Mouse (Mus musculus): ENCODE measurements around the gene Rpl27a. TPM values are rescaled to one million over a fixed set of nuclear protein-coding genes. Genes with fewer than 3 reads are reported as not detected.

Gene Rpl27a
- polyA plus RNA-seq, 1 experiment from 2014 or later, result 106 TPM

DNA sequence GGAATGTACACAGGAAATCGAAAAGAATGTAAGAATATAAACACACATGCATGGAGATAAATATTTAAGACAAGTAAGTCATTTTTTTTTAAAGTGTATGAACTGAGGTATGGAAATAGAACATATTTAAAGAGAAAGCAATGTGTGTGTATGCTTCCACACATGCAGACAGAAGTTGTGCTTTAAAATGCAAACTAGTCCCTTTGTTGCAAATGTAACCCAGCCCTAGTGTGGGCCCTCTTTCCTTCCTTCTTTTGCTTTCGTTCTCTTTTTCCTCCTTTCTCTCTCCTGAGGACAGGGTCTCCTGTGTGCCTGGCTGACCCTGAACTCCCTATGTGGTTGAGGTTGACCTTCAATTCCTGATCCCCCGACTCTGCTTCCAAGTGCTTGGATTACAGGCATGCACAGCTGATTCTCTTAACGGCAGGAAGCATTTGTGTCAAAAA is 43.2 kb downstream of the Rpl27a start:
- H3K4me1 ChIP-seq (ENCODE audit: control insufficient read depth, insufficient read depth, low read length), result peaks cover 40% of the 10 kb centered on the region
- 39% methylated on average over 4 of the region's 4 CpGs for WGBS (ENCODE audit: insufficient replicate concordance)
- no peak overlapping the region for H3K9ac ChIP-seq (ENCODE audit: low read depth, low read length)
- H3K4me3 ChIP-seq (ENCODE audit: low read depth, low read length), result no peak overlapping the region
- no peaks in the 10 kb centered on the region for H3K9me3 ChIP-seq (replicated peaks; ENCODE audit: control insufficient read depth, low read length)
- peak overlapping the region; percentile 38; the same call in 1 of the 2 replicates for H3K27ac ChIP-seq (ENCODE audit: low read depth, low read length)
- no peak for ATAC-seq (replicated peaks; ENCODE audit: insufficient number of reproducible peaks, low FRiP score, low TSS enrichment)
- H3K36me3 ChIP-seq (ENCODE audit: control insufficient read depth, insufficient read depth, low read length), result no peaks in the 10 kb centered on the region
- H3K4me2 ChIP-seq, result no peak overlapping the region
- H3K27me3 ChIP-seq (ENCODE audit: control insufficient read depth, insufficient read depth, low read length), result no peaks in the 10 kb centered on the region

- Histone ChIP-seq H3K36me3 (ENCODE audit: control insufficient read depth, insufficient read depth, low read length) (no peaks in the 10 kb centered on the region), H3K27ac (ENCODE audit: low read depth, low read length) (peak overlapping the region; percentile 38; the same call in 1 of the 2 replicates), H3K27me3 (ENCODE audit: control insufficient read depth, insufficient read depth, low read length) (no peaks in the 10 kb centered on the region), H3K4me3 (ENCODE audit: low read depth, low read length) (no peak overlapping the region), H3K4me1 (ENCODE audit: control insufficient read depth, insufficient read depth, low read length) (peaks cover 43% of the 10 kb centered on the region), H3K9me3 (replicated peaks; ENCODE audit: control insufficient read depth, low read length) (no peaks in the 10 kb centered on the region), H3K4me2 (no peak overlapping the region), H3K9ac (ENCODE audit: low read depth, low read length) (no peak overlapping the region)
- no peak for ATAC-seq (replicated peaks; ENCODE audit: insufficient number of reproducible peaks, low FRiP score, low TSS enrichment)
- 61% methylated on average over 5 of the region's 5 CpGs for WGBS (ENCODE audit: insufficient replicate concordance)
Observed at GRCm38 (mm10) chr7:109562676-109563075, 43.7 kb downstream of the Rpl27a start.

DNA sequence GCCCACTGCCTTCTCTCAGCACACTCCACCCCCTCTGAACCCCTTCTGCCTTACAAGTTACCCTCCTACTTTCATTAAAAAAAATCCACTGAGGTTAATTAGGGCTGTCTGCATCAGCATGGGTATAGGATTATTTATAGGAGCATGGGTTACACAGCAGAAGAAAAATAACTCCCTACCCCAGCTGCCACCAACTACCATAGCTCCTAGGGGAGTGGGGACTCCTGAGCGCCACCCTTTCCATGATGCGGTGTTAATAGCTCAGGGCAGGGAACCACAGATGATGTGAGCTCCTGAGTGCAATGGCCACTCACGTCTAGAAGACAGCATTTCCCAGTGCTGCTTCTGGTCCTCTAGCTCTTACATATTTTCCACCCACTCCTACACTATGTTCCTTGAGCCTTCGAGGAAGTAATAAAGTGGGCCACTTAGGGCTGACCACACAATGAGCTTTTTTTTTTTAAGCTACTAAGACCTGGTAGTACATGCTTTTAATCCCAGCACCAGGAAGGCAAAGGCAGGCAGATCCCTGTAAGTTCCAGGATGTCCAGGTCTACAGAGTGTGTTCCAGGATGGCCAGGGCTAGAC is 44.9 kb downstream of the Rpl27a start:
- H3K27ac ChIP-seq (ENCODE audit: low read depth, low read length), result no peak overlapping the region
- H3K9ac ChIP-seq (ENCODE audit: low read depth, low read length), result no peak overlapping the region
- ATAC-seq (replicated peaks; ENCODE audit: insufficient number of reproducible peaks, low FRiP score, low TSS enrichment), result no peak
- H3K4me2 ChIP-seq, result no peak overlapping the region
- no peaks in the 10 kb centered on the region for H3K36me3 ChIP-seq (ENCODE audit: control insufficient read depth, insufficient read depth, low read length)
- no peaks in the 10 kb centered on the region for H3K9me3 ChIP-seq (replicated peaks; ENCODE audit: control insufficient read depth, low read length)
- no peak overlapping the region for H3K4me3 ChIP-seq (ENCODE audit: low read depth, low read length)
- 74% methylated on average over 4 of the region's 4 CpGs for WGBS (ENCODE audit: insufficient replicate concordance)
- H3K4me1 ChIP-seq (ENCODE audit: control insufficient read depth, insufficient read depth, low read length), result peaks cover 43% of the 10 kb centered on the region
- no peaks in the 10 kb centered on the region for H3K27me3 ChIP-seq (ENCODE audit: control insufficient read depth, insufficient read depth, low read length)

GRCm38 (mm10) chr7:109566327-109566726 is 47.4 kb downstream of the Rpl27a start:
- Histone ChIP-seq H3K4me2 (no peak overlapping the region), H3K36me3 (ENCODE audit: control insufficient read depth, insufficient read depth, low read length) (no peaks in the 10 kb centered on the region), H3K9me3 (replicated peaks; ENCODE audit: control insufficient read depth, low read length) (no peaks in the 10 kb centered on the region), H3K9ac (ENCODE audit: low read depth, low read length) (no peak overlapping the region), H3K27me3 (ENCODE audit: control insufficient read depth, insufficient read depth, low read length) (no peaks in the 10 kb centered on the region), H3K27ac (ENCODE audit: low read depth, low read length) (no peak overlapping the region), H3K4me1 (ENCODE audit: control insufficient read depth, insufficient read depth, low read length) (peaks cover 30% of the 10 kb centered on the region), H3K4me3 (ENCODE audit: low read depth, low read length) (no peak overlapping the region)
- no peak for ATAC-seq (replicated peaks; ENCODE audit: insufficient number of reproducible peaks, low FRiP score, low TSS enrichment)

DNA sequence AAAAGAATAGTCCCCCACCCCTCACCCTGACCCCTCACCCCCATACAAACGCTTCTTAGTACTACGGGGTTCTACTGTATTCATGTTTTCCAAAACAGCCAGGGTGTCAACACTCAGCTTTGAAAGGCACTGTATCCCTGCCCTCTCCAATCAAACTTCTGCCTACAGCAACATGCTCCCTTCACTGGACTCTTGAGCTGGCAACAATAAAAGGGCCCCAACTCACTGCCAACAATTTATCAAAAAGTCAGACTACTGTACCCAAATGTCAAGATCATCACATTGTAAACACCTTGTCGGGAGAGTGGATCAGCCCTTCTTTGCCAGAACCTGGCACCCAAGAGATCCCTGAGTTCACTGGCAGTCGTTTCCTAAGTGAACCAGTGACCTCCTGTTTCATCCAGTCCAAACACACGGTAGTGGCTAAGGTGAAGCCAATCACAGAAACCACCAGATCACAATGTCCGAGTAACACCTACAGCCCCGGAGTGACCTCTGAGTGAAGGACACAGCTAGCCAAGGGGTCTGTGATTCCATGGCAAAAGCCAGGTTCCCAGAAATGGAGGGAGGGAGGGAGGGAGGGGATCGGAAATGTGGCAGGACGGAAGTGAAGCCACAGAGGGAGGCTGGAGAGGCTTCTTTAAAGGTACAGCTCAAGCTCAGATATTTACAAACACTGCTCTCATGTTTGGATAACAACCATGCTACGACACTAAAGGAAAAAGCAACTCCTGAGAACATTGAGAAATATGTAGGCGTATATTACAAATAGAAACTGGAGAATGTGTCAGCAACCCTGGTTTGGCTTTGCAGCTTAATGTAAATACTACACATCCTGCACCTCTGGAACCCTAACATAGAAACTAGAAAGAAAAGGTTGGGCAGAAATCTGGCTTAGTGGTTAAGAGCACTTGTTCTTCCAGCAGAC is 48.2 kb downstream of the Rpl27a start:
- Histone ChIP-seq H3K27ac (ENCODE audit: low read depth, low read length) (no peak overlapping the region), H3K4me2 (no peak overlapping the region), H3K4me3 (ENCODE audit: low read depth, low read length) (no peak overlapping the region), H3K9ac (ENCODE audit: low read depth, low read length) (no peak overlapping the region), H3K27me3 (ENCODE audit: control insufficient read depth, insufficient read depth, low read length) (no peaks in the 10 kb centered on the region), H3K9me3 (replicated peaks; ENCODE audit: control insufficient read depth, low read length) (no peaks in the 10 kb centered on the region), H3K36me3 (ENCODE audit: control insufficient read depth, insufficient read depth, low read length) (no peaks in the 10 kb centered on the region), H3K4me1 (ENCODE audit: control insufficient read depth, insufficient read depth, low read length) (peaks cover 26% of the 10 kb centered on the region)
- ATAC-seq (replicated peaks; ENCODE audit: insufficient number of reproducible peaks, low FRiP score, low TSS enrichment), result no peak
- 62% methylated on average over 11 of the region's 11 CpGs for WGBS (ENCODE audit: insufficient replicate concordance)

DNA sequence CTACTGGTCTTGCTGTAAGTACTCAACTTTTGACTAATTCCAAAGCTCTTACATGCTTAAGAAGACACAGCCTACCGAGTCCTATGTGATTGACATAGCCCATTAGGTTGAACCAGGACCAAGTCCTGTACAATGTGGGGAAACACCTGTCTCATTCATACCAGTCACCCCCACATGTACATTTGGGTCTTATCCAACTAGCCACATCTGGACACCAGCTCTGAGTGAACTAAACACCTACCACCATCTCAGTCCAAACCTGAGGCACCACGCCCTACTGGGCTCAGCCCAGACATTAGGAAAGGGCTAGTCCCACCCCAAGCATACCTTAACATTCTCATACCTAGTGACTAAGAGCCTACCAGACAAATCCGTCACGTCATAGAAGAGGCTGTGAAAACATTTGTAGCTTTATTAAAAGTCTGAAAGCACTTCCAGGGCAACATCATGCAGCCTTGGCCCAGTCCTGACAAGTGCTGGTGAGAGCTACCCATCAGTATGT is 49.5 kb downstream of the Rpl27a start:
- Histone ChIP-seq H3K4me2 (no peak overlapping the region), H3K36me3 (ENCODE audit: control insufficient read depth, insufficient read depth, low read length) (no peaks in the 10 kb centered on the region), H3K9ac (ENCODE audit: low read depth, low read length) (no peak overlapping the region), H3K4me1 (ENCODE audit: control insufficient read depth, insufficient read depth, low read length) (peaks cover 15% of the 10 kb centered on the region), H3K27ac (ENCODE audit: low read depth, low read length) (no peak overlapping the region), H3K9me3 (replicated peaks; ENCODE audit: control insufficient read depth, low read length) (no peaks in the 10 kb centered on the region), H3K27me3 (ENCODE audit: control insufficient read depth, insufficient read depth, low read length) (no peaks in the 10 kb centered on the region), H3K4me3 (ENCODE audit: low read depth, low read length) (no peak overlapping the region)
- no peak for ATAC-seq (replicated peaks; ENCODE audit: insufficient number of reproducible peaks, low FRiP score, low TSS enrichment)
- 85% methylated on average over 4 of the region's 4 CpGs for WGBS (ENCODE audit: insufficient replicate concordance)

Small RNA genes lying within 50 kb of the gene (microRNA-seq; reads per million reads assigned to microRNA genes)
- gene Gm47284 (ENCODE audit: borderline number of aligned reads), result 2.6 reads per million, percentile 30 among the genes with 10 or more reads in this experiment

Other genes with a start within 250 kb of the Rpl27a start
- 0.19 and 0.21 TPM in 2 replicates for gene Stk33, start 80.1 kb upstream of the Rpl27a start, polyA plus RNA-seq (2014; fragmentation: Nextera tagmentation; extraction: Ambion mirVana)
- 0.03 and 0.04 TPM in 2 replicates for gene Trim66, start 11.0 kb upstream of the Rpl27a start, polyA plus RNA-seq (2014; fragmentation: Nextera tagmentation; extraction: Ambion mirVana)
- 31.0 and 32.3 TPM in 2 replicates for gene St5, start 184.5 kb downstream of the Rpl27a start, polyA plus RNA-seq (2014; fragmentation: Nextera tagmentation; extraction: Ambion mirVana)
- 28.2 and 31.0 TPM in 2 replicates for gene Akip1, start 184.5 kb downstream of the Rpl27a start, polyA plus RNA-seq (2014; fragmentation: Nextera tagmentation; extraction: Ambion mirVana)
- gene BC051019, start 204.7 kb downstream of the Rpl27a start, polyA plus RNA-seq (2014; fragmentation: Nextera tagmentation; extraction: Ambion mirVana), result not detected in 2 replicates
- not detected in 2 replicates for gene Ascl3, start 212.6 kb downstream of the Rpl27a start, polyA plus RNA-seq (2014; fragmentation: Nextera tagmentation; extraction: Ambion mirVana)
- gene Tmem9b, start 233.7 kb downstream of the Rpl27a start, polyA plus RNA-seq (2014; fragmentation: Nextera tagmentation; extraction: Ambion mirVana), result 58.9 and 61.9 TPM in 2 replicates

All from heart, embryonic 11.5 days (tissue).